Mouse (Mus musculus): ENCODE results near the gene Vax1. TPM values are rescaled to one million over a fixed set of nuclear protein-coding genes. Genes with fewer than 3 reads are reported as not detected.
A peak's percentile ranks its signal among the peaks of the same experiment; 100 is the strongest.

Vax1 gene
- polyA plus RNA-seq, 1 experiment from 2014 or later: 1.7 TPM

DNA sequence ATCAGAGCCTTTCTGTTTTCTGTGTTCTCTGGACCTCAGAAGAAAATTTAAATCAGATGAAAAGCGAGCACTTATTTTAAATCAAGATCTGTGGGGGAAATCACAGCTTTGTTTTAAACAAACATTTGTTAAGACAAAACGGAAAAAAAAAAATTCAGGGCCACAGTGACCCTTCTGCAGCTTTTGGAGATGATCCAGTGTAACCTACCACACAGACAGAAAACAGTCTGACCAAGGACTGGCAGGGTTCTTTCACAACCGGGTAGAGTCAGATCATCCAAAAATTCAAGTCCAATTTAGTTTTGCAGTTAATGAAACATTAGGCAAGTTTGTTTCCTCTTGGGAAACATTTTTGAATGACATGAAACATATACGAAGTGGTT is 21.3 kb upstream of the Vax1 start:
- Histone ChIP-seq H3K4me1 (peaks cover 13% of the 10 kb centered on the region; the same call in 1 of the 2 replicates), H3K4me3 (0 out of 2 replicates have a peak overlapping the region, but pooled peaks have one; percentile 14), H3K27me3 (replicated peaks; ENCODE audit: low read depth, poor library complexity, severe bottlenecking) (peaks cover 100% of the 10 kb centered on the region), H3K9me3 (no peaks in the 10 kb centered on the region), H3K36me3 (replicated peaks) (no peaks in the 10 kb centered on the region), H3K27ac (replicated peaks) (no peak overlapping the region)
- WGBS: 4% methylated on average over 4 of the region's 4 CpGs
- no peak for DNase-seq (ENCODE audit: low spot score)

DNA sequence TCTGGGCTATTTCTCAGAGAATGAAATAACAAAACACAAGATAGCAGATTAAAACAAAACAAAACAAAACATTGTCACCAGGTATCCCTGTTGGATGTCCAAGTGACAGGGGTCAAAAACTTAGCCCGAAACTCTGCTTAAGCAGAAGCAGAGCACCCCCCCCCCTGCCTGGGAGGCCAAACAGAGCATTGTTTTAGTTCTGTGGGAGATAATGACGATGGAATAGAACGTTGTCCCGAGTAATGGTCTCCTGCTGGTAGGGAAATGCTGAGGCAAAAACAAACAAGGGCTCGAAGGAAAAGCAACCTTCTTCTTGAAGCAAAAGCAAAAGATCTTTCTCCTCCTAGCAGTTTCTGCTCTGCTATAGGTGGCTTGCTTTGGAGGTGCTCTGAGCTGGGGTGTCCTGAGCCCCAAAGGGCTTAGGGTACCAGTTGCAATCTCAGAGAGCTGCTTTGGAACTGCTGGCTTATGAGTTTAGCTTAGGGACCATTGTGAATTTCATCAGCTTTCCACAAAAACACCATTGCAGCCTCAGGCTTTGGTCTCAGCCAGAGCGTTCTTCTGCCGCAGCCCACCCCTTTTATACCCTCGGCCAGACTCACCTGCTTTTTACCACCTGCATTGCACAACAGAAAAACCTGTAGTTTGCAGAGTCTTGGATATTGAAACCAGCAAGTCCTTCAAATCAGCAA is 20.7 kb upstream of the Vax1 start:
- Histone ChIP-seq H3K27me3 (replicated peaks; ENCODE audit: low read depth, poor library complexity, severe bottlenecking) (peaks cover 100% of the 10 kb centered on the region), H3K9me3 (no peaks in the 10 kb centered on the region), H3K4me3 (peak overlapping the region; percentile 14; the same call in 1 of the 2 replicates), H3K36me3 (replicated peaks) (no peaks in the 10 kb centered on the region), H3K4me1 (peaks cover 9% of the 10 kb centered on the region; the same call in 1 of the 2 replicates), H3K27ac (replicated peaks) (no peak overlapping the region)
- 1% methylated on average over 8 of the region's 8 CpGs for WGBS
- DNase-seq (ENCODE audit: low spot score): peak; percentile 18

DNA sequence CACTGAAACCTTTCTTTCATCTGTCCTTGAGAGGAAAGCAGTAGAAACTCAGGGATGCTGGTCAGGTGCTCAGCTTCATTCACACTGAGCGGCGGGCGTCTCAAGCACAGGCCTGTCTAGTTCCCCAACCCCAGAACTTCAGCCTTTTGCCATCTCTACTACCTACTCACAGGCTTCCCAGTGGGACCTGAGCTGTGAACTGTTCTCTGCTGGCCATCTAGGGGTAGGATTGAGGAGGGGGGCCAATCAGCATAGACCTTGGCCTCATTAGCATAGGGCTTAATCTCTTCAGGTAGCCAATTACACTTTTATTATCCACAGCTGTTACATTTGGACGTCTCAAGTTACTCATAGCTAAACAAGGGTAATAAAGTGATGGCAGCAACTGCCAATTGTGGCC is 19.1 kb upstream of the Vax1 start:
- DNase-seq (ENCODE audit: low spot score): no peak
- Histone ChIP-seq H3K4me3 (no peak overlapping the region), H3K4me1 (peaks cover 3% of the 10 kb centered on the region; the same call in 1 of the 2 replicates), H3K27me3 (replicated peaks; ENCODE audit: low read depth, poor library complexity, severe bottlenecking) (peaks cover 100% of the 10 kb centered on the region), H3K36me3 (replicated peaks) (no peaks in the 10 kb centered on the region), H3K9me3 (no peaks in the 10 kb centered on the region), H3K27ac (replicated peaks) (no peak overlapping the region)
- 10% methylated on average over 4 of the region's 4 CpGs for WGBS

DNA sequence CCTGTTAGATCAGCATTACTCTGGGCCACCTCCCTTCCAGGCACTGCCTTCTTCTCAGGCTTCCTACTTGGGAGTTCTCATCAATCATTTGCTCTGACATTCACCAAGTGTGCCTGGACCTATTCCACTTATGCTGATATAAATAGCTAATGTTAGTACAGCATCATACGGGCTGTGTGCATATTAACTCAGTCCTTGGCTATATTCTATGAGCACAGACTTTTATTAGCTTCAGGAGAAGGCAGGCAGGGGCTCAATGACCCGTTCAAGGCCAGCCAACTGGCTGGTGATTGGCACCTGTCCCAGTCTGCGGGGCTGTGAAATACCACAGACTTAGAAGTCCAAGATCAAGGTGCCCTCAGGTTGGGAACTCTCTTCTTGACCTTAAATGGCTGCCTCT is 14.1 kb upstream of the Vax1 start:
- DNase-seq (ENCODE audit: low spot score): no peak
- Histone ChIP-seq H3K4me3 (no peak overlapping the region), H3K27me3 (replicated peaks; ENCODE audit: low read depth, poor library complexity, severe bottlenecking) (peaks cover 83% of the 10 kb centered on the region), H3K27ac (replicated peaks) (no peak overlapping the region), H3K4me1 (no peaks in the 10 kb centered on the region), H3K36me3 (replicated peaks) (no peaks in the 10 kb centered on the region), H3K9me3 (no peaks in the 10 kb centered on the region)
- WGBS: 70% methylated on average over 3 of the region's 3 CpGs

DNA sequence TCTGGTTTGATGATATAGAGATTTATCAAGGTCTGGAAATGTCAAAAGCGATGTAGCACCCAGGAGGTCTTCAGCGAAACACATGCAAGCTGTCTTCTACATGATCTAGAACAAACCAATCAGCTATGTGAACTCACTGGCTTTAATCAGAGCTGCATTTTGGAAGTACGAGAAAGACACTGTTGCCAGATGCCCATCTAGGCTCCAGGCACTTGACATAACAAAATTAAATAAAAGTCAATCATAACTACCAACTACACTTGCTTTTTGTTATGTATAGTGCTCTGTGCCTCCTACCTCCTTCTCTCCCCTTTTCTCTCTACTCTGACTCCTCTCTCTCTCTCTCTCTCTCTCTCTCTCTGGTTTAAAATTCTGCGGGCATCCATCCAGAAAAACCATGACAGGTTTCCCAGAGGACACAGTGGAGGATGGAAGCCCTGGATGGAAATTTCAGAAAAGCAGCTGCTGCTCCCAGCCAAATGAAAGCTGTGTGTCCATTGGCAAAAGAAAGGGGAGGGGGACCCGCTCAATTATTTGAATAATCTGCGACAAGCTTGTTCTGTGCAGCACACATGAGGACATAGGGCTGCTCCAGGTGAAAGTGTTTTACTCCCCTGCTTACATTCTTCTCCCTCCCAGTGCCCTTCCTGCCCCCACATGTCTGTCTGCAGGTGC is 3.6 kb upstream of the Vax1 start:
- WGBS: 11% methylated on average over 6 of the region's 6 CpGs
- peaks cover 26% of the 10 kb centered on the region for H3K4me1 ChIP-seq
- no peak for DNase-seq (ENCODE audit: low spot score)
- no peak overlapping the region; the same call in 1 of the 2 replicates for H3K27ac ChIP-seq (replicated peaks)
- peak overlapping the region; percentile 59; the same call in 1 of the 2 replicates for H3K4me3 ChIP-seq
- H3K9me3 ChIP-seq: no peaks in the 10 kb centered on the region
- H3K36me3 ChIP-seq (replicated peaks): no peaks in the 10 kb centered on the region
- peaks cover 98% of the 10 kb centered on the region for H3K27me3 ChIP-seq (replicated peaks; ENCODE audit: low read depth, poor library complexity, severe bottlenecking)

DNA sequence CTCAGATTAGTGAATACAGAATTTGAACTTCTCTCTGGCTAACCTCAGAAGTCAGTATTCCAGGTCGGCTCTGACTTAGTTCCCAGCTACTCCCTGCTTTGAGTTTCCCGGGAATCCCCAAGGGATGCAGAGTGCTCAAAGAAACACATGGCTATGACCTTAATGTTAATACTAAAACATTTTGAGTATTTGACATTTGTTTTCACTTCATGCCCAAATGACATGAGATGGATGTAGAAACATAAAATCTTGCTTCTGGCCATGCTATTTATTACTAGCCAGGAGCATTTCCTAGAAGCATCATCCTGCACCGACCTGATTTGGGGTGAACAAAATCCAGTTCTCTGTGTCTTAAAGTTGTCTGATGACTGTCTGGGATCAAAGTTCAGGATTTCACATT is 2.9 kb upstream of the Vax1 start:
- peaks cover 26% of the 10 kb centered on the region for H3K4me1 ChIP-seq
- no peak overlapping the region for H3K27ac ChIP-seq (replicated peaks)
- peaks cover 100% of the 10 kb centered on the region for H3K27me3 ChIP-seq (replicated peaks; ENCODE audit: low read depth, poor library complexity, severe bottlenecking)
- DNase-seq (ENCODE audit: low spot score): no peak
- H3K9me3 ChIP-seq: no peaks in the 10 kb centered on the region
- H3K36me3 ChIP-seq (replicated peaks): no peaks in the 10 kb centered on the region
- WGBS: under 1% methylated on average over 3 of the region's 3 CpGs
- H3K4me3 ChIP-seq: peak overlapping the region; percentile 59

DNA sequence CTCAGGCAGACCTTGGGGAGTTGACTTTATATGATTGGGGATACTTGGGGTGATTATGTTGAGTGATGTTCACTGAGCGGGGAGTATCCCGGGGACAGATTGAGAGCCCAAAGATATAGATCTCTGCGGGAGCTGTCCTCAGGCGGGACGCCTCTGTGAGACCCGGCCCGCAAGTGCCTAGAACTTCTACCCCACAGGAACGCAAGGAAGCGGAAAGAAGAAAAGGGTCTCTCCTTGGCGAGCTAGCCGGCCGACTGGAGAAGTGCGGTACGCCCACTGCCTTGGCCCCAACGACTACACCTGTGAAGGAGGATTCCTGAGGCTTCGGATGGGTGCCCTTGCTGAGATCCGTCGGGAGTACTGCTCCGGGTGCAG is 2.0 kb upstream of the Vax1 start:
- Histone ChIP-seq H3K4me1 (peaks cover 27% of the 10 kb centered on the region), H3K36me3 (replicated peaks) (no peaks in the 10 kb centered on the region), H3K27me3 (replicated peaks; ENCODE audit: low read depth, poor library complexity, severe bottlenecking) (peaks cover 100% of the 10 kb centered on the region), H3K9me3 (no peaks in the 10 kb centered on the region), H3K27ac (replicated peaks) (peak overlapping the region; percentile 74), H3K4me3 (peak overlapping the region; percentile 59)
- WGBS: under 1% methylated on average over 19 of the region's 19 CpGs
- peak; percentile 54 for DNase-seq (ENCODE audit: low spot score)

DNA sequence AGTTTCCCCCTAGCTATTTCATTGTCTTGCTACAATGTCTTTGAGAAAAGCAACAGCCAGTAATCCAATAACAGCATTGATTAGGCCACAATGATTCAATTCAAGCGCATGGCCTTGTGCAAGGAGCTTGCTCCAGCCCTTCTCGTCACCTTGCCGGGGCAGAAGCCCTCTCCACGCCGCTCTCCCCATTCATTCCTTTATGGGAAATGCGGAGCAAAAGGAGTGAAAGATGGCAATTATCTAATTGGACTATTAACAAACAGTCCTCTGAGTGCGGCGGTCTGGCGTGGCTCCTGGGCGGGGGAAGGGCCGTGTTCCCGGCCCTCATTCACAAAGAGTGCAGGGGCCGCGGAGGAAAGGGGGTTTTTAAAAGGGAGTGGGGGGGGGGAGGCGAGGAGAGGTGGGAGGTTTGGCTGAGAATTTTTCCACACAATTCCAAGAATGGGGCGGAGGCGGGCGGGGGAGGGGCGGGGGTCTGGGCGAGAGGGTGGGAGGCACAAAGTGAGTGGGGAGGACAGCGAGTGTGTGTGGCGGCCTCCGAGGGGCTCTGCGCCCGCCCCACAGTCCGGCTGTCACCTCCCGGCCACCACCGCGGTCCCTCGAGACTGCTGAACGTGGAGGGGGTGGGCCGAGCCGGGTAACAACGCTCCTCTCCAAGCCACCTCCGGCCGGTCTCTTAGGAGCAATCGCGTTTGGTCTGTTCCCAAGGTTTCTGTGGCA is 1.5 kb upstream of the Vax1 start:
- Histone ChIP-seq H3K9me3 (no peaks in the 10 kb centered on the region), H3K27me3 (replicated peaks; ENCODE audit: low read depth, poor library complexity, severe bottlenecking) (peaks cover 100% of the 10 kb centered on the region), H3K36me3 (replicated peaks) (no peaks in the 10 kb centered on the region), H3K27ac (replicated peaks) (peak overlapping the region; percentile 74), H3K4me1 (peaks cover 33% of the 10 kb centered on the region), H3K4me3 (peak overlapping the region; percentile 59)
- under 1% methylated on average over 38 of the region's 38 CpGs for WGBS
- peak; percentile 72 for DNase-seq (ENCODE audit: low spot score)

DNA sequence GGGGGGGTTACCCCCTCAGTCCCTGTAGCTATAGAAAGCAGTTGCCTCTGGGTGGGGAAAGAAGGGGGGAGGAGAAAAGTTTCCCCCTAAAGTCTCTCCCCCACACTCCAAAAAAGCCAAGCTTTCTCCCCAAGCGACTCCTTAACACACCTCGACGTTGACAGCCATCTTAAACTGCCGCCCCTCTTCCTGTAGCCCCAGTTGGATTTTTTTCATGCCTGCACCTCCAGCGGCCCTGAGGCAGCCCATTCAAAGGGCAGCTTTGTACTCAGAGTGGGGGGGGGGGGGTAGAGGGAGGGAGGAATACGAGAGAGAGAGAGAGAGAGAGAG is 875 bp upstream of the Vax1 start:
- WGBS: 0% methylated on average over 6 of the region's 6 CpGs
- Histone ChIP-seq H3K27ac (replicated peaks) (peak overlapping the region; percentile 87), H3K9me3 (no peaks in the 10 kb centered on the region), H3K4me1 (peaks cover 39% of the 10 kb centered on the region), H3K4me3 (peak overlapping the region; percentile 59), H3K36me3 (replicated peaks) (no peaks in the 10 kb centered on the region), H3K27me3 (replicated peaks; ENCODE audit: low read depth, poor library complexity, severe bottlenecking) (peaks cover 100% of the 10 kb centered on the region)
- peak; percentile 59 for DNase-seq (ENCODE audit: low spot score)

DNA sequence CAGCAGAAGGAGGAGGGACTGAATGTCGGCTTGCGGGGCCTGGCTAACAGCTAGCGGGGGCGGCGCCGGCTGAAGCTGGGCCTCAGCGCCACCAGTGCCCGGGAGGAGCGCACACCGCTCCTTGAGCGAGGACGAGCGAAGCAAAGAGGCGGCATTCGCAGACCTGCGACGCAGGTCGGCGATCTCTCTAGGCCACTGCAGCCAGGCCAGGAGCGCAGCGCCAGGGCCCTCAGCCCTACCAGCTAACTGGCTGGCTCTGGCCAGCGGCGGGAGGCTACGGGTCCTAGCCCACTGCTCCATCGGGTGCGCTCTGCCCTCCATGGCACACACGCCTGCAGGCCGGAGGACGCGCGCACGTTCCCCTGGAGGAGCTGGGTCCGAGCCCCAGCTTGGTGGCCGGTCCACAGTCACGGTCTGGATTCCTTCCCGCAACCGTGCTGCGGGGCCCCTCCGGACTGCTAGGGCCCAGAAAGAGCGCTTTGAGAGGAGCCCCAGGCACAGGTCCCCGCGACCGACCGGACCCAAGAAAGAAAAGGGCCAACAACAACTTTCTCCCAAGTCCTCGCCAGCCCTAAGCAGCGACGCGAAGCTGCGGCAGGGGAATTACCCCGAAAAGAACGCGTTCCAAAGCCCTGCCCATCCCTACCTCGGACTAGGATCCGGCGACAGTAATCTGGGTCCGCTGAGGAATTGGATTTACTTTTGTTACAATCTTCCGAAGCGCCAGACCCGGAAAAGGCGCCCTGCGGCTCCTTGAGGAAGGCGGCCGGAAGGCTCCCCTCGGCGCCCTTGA is 517 bp downstream of the Vax1 start:
- peak overlapping the region; percentile 87 for H3K27ac ChIP-seq (replicated peaks)
- peaks cover 100% of the 10 kb centered on the region for H3K27me3 ChIP-seq (replicated peaks; ENCODE audit: low read depth, poor library complexity, severe bottlenecking)
- WGBS: under 1% methylated on average over 65 of the region's 65 CpGs

DNA sequence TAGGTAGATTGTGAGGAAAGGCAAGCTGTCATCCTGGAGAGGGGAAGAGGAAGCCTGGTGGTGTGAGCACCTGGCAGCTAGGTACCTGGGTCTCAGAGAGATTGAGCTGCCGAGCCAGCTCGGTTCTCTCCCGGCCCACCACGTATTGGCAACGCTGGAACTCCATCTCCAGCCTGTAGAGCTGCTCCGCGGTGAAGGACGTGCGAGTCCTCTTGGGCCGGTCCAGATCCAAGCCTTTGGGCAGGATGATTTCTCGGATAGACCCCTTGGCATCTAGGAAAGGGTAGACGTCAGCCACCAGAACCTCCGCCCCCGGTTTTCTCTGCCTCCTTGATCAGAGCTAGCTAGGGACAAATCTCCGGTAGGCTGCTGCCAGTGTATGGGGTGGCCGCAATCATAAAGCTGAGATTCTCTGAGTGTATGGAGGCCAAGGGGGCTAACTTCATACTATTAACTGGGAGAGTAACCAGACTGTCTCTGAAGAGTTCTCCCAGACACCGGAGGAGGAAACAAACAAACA is 1.4 kb downstream of the Vax1 start:
- H3K4me1 ChIP-seq: peaks cover 41% of the 10 kb centered on the region
- peak; percentile 39 for DNase-seq (ENCODE audit: low spot score)

More for the DNA sequence above, 517 bp downstream of the Vax1 start:
- Histone ChIP-seq H3K4me3 (peak overlapping the region; percentile 59), H3K36me3 (replicated peaks) (no peaks in the 10 kb centered on the region), H3K9me3 (no peaks in the 10 kb centered on the region), H3K4me1 (peaks cover 41% of the 10 kb centered on the region)
- peak; percentile 72 for DNase-seq (ENCODE audit: low spot score)

DNA sequence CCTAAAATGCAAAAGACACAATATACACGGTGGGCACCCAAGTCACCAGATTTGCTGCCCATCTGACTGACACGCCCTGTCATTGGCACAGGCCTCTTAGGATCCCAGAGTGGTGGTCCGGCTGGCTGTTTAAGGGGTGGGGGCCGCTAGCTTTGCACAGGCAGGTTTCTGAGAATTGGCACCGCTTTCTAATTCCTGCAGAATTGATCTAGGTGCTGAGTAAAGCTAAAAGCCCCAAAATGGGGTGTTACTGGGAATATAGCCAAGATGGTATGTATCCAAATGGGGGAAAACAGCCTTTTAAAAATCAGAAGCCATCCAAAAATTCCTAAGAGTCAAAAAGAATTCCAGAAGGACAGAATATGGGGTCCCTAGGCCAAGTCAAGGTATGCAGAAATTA is 2.0 kb downstream of the Vax1 start:
- Histone ChIP-seq H3K36me3 (replicated peaks) (no peaks in the 10 kb centered on the region), H3K4me3 (peak overlapping the region; percentile 59), H3K27ac (replicated peaks) (peak overlapping the region; percentile 87; the same call in 1 of the 2 replicates), H3K9me3 (no peaks in the 10 kb centered on the region), H3K27me3 (replicated peaks; ENCODE audit: low read depth, poor library complexity, severe bottlenecking) (peaks cover 100% of the 10 kb centered on the region), H3K4me1 (peaks cover 47% of the 10 kb centered on the region)
- WGBS: 9% methylated on average over 5 of the region's 5 CpGs
- peak; percentile 25 for DNase-seq (ENCODE audit: low spot score)

More for the DNA sequence above, 1.4 kb downstream of the Vax1 start:
- Histone ChIP-seq H3K27ac (replicated peaks) (peak overlapping the region; percentile 87), H3K9me3 (no peaks in the 10 kb centered on the region), H3K4me3 (peak overlapping the region; percentile 59), H3K36me3 (replicated peaks) (no peaks in the 10 kb centered on the region), H3K27me3 (replicated peaks; ENCODE audit: low read depth, poor library complexity, severe bottlenecking) (peaks cover 100% of the 10 kb centered on the region)
- 2% methylated on average over 17 of the region's 17 CpGs for WGBS

Measured in embryonic facial prominence, embryonic 10.5 days (tissue).